Mouse (Mus musculus) CD8-positive naive resting alpha-beta T cell, adult 2 months (primary cell): ENCODE results near the gene Dyrk3.
"Not testable (repeated sequence)": the region's sequence is repeated elsewhere in the genome, so short reads cannot be mapped to it uniquely, and the experiment has no call there.

Experiments
- DNase-seq, 2 experiments: peaks; one replicate each; pipeline ENCODE4 v3.0.0; 2022; ENCODE audit warnings: low read depth in 2 of 2, low spot score in 2 of 2

The Dyrk3 gene

GRCm38 (mm10) chr1:131159573-131160327 is 21.6 kb upstream of the Dyrk3 start:
- DNase-seq, result not testable (repeated sequence)

GRCm38 (mm10) chr1:131155456-131155855 is 17.3 kb upstream of the Dyrk3 start:
- DNase-seq, result peak; percentile 52 to 65

GRCm38 (mm10) chr1:131153018-131153629 is 15.0 kb upstream of the Dyrk3 start, which contains the start of gene Eif2d:
TSS of gene Eif2d (plus strand) at chr1:131153181.
- peak; percentile 78 to 83 for DNase-seq

GRCm38 (mm10) chr1:131149496-131149895 is 11.4 kb upstream of the Dyrk3 start:
- DNase-seq, result no peak

- DNase-seq, result no peak
These were observed 8.1 kb upstream of the Dyrk3 start for GRCm38 (mm10) chr1:131146181-131146614.

- not testable (repeated sequence) for DNase-seq
These were observed 7.1 kb upstream of the Dyrk3 start for GRCm38 (mm10) chr1:131145222-131145621.

GRCm38 (mm10) chr1:131142472-131142871 is 4.3 kb upstream of the Dyrk3 start:
- DNase-seq, result no peak

- DNase-seq, result no peak
These were observed 3.3 kb upstream of the Dyrk3 start for GRCm38 (mm10) chr1:131141449-131141848.

GRCm38 (mm10) chr1:131139102-131140095 is 1.3 kb upstream of the Dyrk3 start:
- no peak for DNase-seq

- no peak for DNase-seq
These were observed 422 bp downstream of the Dyrk3 start for GRCm38 (mm10) chr1:131137717-131138118.

GRCm38 (mm10) chr1:131137111-131137510 is 1.0 kb downstream of the Dyrk3 start:
- no peak for DNase-seq

- DNase-seq, result no peak
These were observed 2.0 kb downstream of the Dyrk3 start for GRCm38 (mm10) chr1:131135960-131136629.

GRCm38 (mm10) chr1:131134942-131135522 is 3.1 kb downstream of the Dyrk3 start:
- peak in 1 of 2 experiments; percentile 31 for DNase-seq

GRCm38 (mm10) chr1:131134231-131134630 is 3.9 kb downstream of the Dyrk3 start:
- DNase-seq, result no peak

GRCm38 (mm10) chr1:131125987-131126744 is 12.0 kb downstream of the Dyrk3 start:
- no peak for DNase-seq

- DNase-seq, result no peak
These were observed 14.4 kb downstream of the Dyrk3 start for GRCm38 (mm10) chr1:131123522-131124265.

- DNase-seq, result peak in 1 of 2 experiments; percentile 32
These were observed 16.2 kb downstream of the Dyrk3 start for GRCm38 (mm10) chr1:131121987-131122386.

- peak; percentile 48 to 54 for DNase-seq
These were observed 19.1 kb downstream of the Dyrk3 start for GRCm38 (mm10) chr1:131119026-131119425.

- no peak for DNase-seq
These were observed 19.6 kb downstream of the Dyrk3 start for GRCm38 (mm10) chr1:131118530-131118929.
